Mouse (Mus musculus) stomach, embryonic 16.5 days (tissue): ENCODE data around the gene Ank3. TPM values are rescaled to one million over a fixed set of nuclear protein-coding genes. Genes with fewer than 3 reads are reported as not detected.

ENCODE experiments used
- ATAC-seq: fragments of 200-750 bp; cut with Nextera tagmentation; 2 replicates; pipeline ENCODE4 v1.8.0; 2017; ENCODE audit warnings: moderate number of reproducible peaks, moderate TSS enrichment; ENCODE audit not compliant: insufficient read depth, low FRiP score
- H3K27ac ChIP-seq: fragments of 300-500 bp; sonication (generic); 2 replicates; pipeline ENCODE4 v1.5.1; 2014; ENCODE audit warnings: low read length
- H3K27me3 ChIP-seq: fragments of 300-500 bp; sonication (generic); 2 replicates; pipeline ENCODE4 v1.6.1; 2014; ENCODE audit warnings: low read length, control low read depth, mixed read lengths; ENCODE audit not compliant: control insufficient read depth, insufficient read depth
- H3K36me3 ChIP-seq: fragments of 300-500 bp; sonication (generic); 2 replicates; pipeline ENCODE4 v1.6.1; 2014; ENCODE audit warnings: low read length; ENCODE audit not compliant: control insufficient read depth, insufficient read depth
- H3K4me1 ChIP-seq: fragments of 300-500 bp; sonication (generic); 2 replicates; pipeline ENCODE4 v1.6.1; 2014; ENCODE audit warnings: low read length, control low read depth, mixed read lengths; ENCODE audit not compliant: control insufficient read depth, insufficient read depth
- H3K4me2 ChIP-seq: fragments of 300-500 bp; sonication (generic); 2 replicates; pipeline ENCODE4 v1.6.1; 2014; ENCODE audit warnings: low read depth, low read length, mixed read lengths
- H3K4me3 ChIP-seq: fragments of 300-500 bp; sonication (generic); replicated peaks from 2 replicates; pipeline ENCODE4 v1.5.1; 2014; ENCODE audit warnings: mild to moderate bottlenecking, low read length
- H3K9ac ChIP-seq: fragments of 300-500 bp; sonication (generic); 2 replicates; pipeline ENCODE4 v1.6.1; 2014; ENCODE audit warnings: low read length
- H3K9me3 ChIP-seq: fragments of 300-500 bp; sonication (generic); replicated peaks from 2 replicates; pipeline ENCODE4 v1.6.1; 2016; ENCODE audit warnings: low read length, control low read depth; ENCODE audit not compliant: control insufficient read depth
- WGBS: fragments of 180-500 bp; shearing (Covaris S2); extraction: QIAGEN DNeasy Blood & Tissue Kit; methylation state at CpG from one replicate; pipeline ENCODE4 v1.1.7; 2014; 5-methylcytosine and 5-hydroxymethylcytosine counted together
- polyA plus RNA-seq: library from polyadenylated mRNA; unstranded; fragments of >200 nt; fragmentation: Nextera tagmentation; extraction: Ambion mirVana; gene quantifications from 2 replicates; pipeline ENCODE4 v1.2.1, GENCODE M21; 2015

Ank3 gene
- polyA plus RNA-seq, 1 experiment from 2014 or later = 37.7 TPM

GRCm38 (mm10) chr10:69710802-69711201 is 312.2 kb downstream of the Ank3 start:
- Histone ChIP-seq H3K4me3 (no peak overlapping the region), H3K4me2 (no peak overlapping the region), H3K36me3 (no peaks in the 10 kb centered on the region), H3K9ac (no peak overlapping the region), H3K27ac (no peak overlapping the region), H3K9me3 (no peaks in the 10 kb centered on the region), H3K4me1 (no peaks in the 10 kb centered on the region; the same call in 1 of the 2 replicates), H3K27me3 (no peaks in the 10 kb centered on the region)
- ATAC-seq = no peak
- 79% methylated on average over 5 of the region's 5 CpGs for WGBS

- Histone ChIP-seq H3K9me3 (no peaks in the 10 kb centered on the region), H3K4me1 (0 out of 2 replicates have a peak, but pooled peaks cover 6% of the 10 kb centered on the region), H3K27me3 (no peaks in the 10 kb centered on the region), H3K4me3 (no peak overlapping the region), H3K27ac (no peak overlapping the region), H3K9ac (no peak overlapping the region), H3K4me2 (no peak overlapping the region), H3K36me3 (no peaks in the 10 kb centered on the region)
- 60% methylated on average over 4 of the region's 4 CpGs for WGBS
- ATAC-seq = no peak; the same call in 1 of the 2 replicates
These were observed 318.3 kb downstream of the Ank3 start for GRCm38 (mm10) chr10:69716907-69717306.

DNA sequence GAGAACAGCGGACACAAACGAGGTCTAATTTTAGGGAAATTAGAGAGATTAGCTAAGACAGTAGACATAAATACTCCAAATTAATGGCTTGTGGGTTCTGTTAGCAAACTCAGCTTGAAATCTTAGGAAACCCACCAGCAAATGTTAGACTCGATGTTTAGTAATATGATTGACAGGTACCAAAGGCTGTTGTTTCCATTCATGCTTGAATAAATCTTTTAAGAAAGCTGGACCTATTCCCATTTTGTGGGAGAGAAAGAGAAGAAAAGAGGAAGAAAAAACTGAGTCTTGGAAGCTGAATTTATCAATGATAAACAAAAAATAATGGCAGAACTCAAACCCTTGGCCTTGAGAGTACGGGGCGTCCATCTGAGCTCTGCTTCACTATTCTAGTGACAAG is 320.8 kb downstream of the Ank3 start:
- Histone ChIP-seq H3K9me3 (no peaks in the 10 kb centered on the region), H3K36me3 (no peaks in the 10 kb centered on the region), H3K27me3 (no peaks in the 10 kb centered on the region), H3K4me3 (no peak overlapping the region), H3K9ac (no peak overlapping the region), H3K4me1 (0 out of 2 replicates have a peak, but pooled peaks cover 6% of the 10 kb centered on the region), H3K4me2 (no peak overlapping the region), H3K27ac (no peak overlapping the region)
- no peak for ATAC-seq
- 71% methylated on average over 5 of the region's 5 CpGs for WGBS

DNA sequence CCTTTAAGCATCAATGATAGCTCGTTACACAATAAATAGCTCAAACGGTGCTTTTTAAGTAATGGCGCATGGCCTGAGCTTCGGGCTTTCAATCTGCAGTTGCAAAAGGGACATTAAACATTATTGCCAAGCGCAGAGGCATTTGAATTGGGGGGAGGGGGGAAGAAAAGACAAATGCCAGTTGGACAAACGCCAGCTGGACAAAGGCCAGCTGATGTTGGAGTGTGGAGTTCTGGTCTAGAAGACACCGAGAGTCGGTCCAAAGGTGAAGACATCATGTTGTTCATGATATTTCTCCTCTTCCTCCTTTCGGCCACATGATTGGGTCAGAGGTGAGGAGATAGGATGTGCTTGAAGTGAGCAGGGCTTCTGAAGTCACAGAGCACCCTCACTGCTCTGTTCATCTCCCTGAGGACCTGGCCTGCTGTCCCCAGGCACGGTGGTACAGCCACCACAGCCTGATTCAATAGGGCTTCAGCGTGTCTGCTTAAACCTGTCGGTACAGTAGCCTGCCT is 321.4 kb downstream of the Ank3 start:
- H3K27me3 ChIP-seq = no peaks in the 10 kb centered on the region
- ATAC-seq = no peak
- no peak overlapping the region for H3K9ac ChIP-seq
- WGBS = 54% methylated on average over 12 of the region's 12 CpGs
- H3K4me3 ChIP-seq = no peak overlapping the region
- H3K36me3 ChIP-seq = no peaks in the 10 kb centered on the region
- no peak overlapping the region for H3K27ac ChIP-seq
- no peaks in the 10 kb centered on the region for H3K9me3 ChIP-seq
- H3K4me2 ChIP-seq = no peak overlapping the region
- 0 out of 2 replicates have a peak, but pooled peaks cover 6% of the 10 kb centered on the region for H3K4me1 ChIP-seq

DNA sequence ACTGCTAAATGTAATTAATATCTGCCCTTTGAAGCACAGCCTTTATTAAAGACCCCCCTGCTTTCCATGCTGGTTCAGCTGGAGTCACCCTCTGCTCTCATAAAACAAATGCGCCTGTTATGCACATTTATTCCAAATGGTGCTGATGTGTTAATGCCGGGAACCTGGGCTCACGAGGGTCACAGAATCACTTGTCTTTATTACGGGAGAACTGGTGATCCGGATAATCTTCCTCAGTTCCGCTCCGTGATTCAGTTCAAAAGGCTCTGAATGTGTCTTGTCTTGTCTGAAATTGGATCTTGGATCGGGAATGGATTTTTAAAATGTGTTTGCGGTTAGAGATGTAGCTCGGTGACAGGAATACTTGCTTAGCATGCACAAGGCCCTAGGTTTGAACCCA is 321.9 kb downstream of the Ank3 start:
- no peaks in the 10 kb centered on the region for H3K9me3 ChIP-seq
- H3K4me2 ChIP-seq = no peak overlapping the region
- no peak overlapping the region for H3K9ac ChIP-seq
- H3K4me3 ChIP-seq = no peak overlapping the region
- no peaks in the 10 kb centered on the region for H3K36me3 ChIP-seq
- H3K27me3 ChIP-seq = no peaks in the 10 kb centered on the region
- 0 out of 2 replicates have a peak, but pooled peaks cover 6% of the 10 kb centered on the region for H3K4me1 ChIP-seq
- ATAC-seq = no peak
- H3K27ac ChIP-seq = no peak overlapping the region
- 77% methylated on average over 10 of the region's 10 CpGs for WGBS

GRCm38 (mm10) chr10:69720899-69721490 is 322.4 kb downstream of the Ank3 start:
- H3K9ac ChIP-seq = no peak overlapping the region
- H3K27ac ChIP-seq = no peak overlapping the region
- H3K36me3 ChIP-seq = no peaks in the 10 kb centered on the region
- 0 out of 2 replicates have a peak, but pooled peaks cover 6% of the 10 kb centered on the region for H3K4me1 ChIP-seq
- H3K9me3 ChIP-seq = no peaks in the 10 kb centered on the region
- whole genome bisulfite sequencing = 72% methylated on average over 6 of the region's 6 CpGs
- H3K4me2 ChIP-seq = no peak overlapping the region
- no peak overlapping the region for H3K4me3 ChIP-seq
- ATAC-seq = no peak
- no peaks in the 10 kb centered on the region for H3K27me3 ChIP-seq

- Histone ChIP-seq H3K4me1 (0 out of 2 replicates have a peak, but pooled peaks cover 6% of the 10 kb centered on the region), H3K4me3 (no peak overlapping the region), H3K9ac (no peak overlapping the region), H3K36me3 (no peaks in the 10 kb centered on the region), H3K27me3 (no peaks in the 10 kb centered on the region), H3K4me2 (no peak overlapping the region), H3K9me3 (no peaks in the 10 kb centered on the region), H3K27ac (no peak overlapping the region)
- WGBS = 84% methylated on average over 4 of the region's 4 CpGs
- no peak for ATAC-seq
These were observed 325.6 kb downstream of the Ank3 start for GRCm38 (mm10) chr10:69724159-69724558.

GRCm38 (mm10) chr10:69725078-69725477 is 326.5 kb downstream of the Ank3 start:
- Histone ChIP-seq H3K27me3 (no peaks in the 10 kb centered on the region), H3K4me3 (no peak overlapping the region), H3K4me2 (no peak overlapping the region), H3K9me3 (no peaks in the 10 kb centered on the region), H3K4me1 (0 out of 2 replicates have a peak, but pooled peaks cover 2% of the 10 kb centered on the region), H3K27ac (no peak overlapping the region), H3K9ac (no peak overlapping the region), H3K36me3 (no peaks in the 10 kb centered on the region)
- no peak for ATAC-seq
- WGBS = 84% methylated on average over 14 of the region's 14 CpGs

DNA sequence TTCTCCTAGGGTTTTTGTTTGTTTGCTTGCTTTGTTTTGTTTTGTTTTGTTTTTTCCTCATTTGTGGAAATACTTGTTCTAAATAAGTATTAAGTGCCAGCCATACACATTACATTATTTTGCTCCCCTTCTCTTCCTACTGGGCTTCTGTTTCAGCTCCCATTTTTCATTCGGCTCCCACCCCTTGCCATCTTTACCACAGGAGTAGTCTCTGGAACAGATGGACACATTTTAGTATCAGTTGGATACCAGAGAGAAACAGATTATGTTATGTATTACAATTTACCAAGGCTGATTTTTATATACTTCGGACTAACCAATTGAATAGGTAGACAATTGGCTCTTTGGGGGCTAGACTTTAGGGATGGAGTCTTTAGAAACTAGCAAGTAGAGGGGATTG is 327.7 kb downstream of the Ank3 start:
- WGBS = 95% methylated on average over 2 of the region's 2 CpGs
- Histone ChIP-seq H3K27me3 (no peaks in the 10 kb centered on the region), H3K27ac (no peak overlapping the region), H3K36me3 (no peaks in the 10 kb centered on the region), H3K4me2 (no peak overlapping the region), H3K9ac (no peak overlapping the region), H3K9me3 (no peaks in the 10 kb centered on the region), H3K4me3 (no peak overlapping the region), H3K4me1 (no peaks in the 10 kb centered on the region; the same call in 1 of the 2 replicates)
- no peak for ATAC-seq
